Mouse (Mus musculus) liver, embryonic 16.5 days (tissue): ENCODE measurements around the gene Doc2b. TPM values are rescaled to one million over a fixed set of nuclear protein-coding genes. Genes with fewer than 3 reads are reported as not detected.

ENCODE experiments used
- ATAC-seq: fragments of 200-750 bp; cut with Nextera tagmentation; 2 replicates; pipeline ENCODE4 v1.8.0; 2017; ENCODE audit warnings: low read depth, mild to moderate bottlenecking, moderate number of reproducible peaks, moderate library complexity
- H3K27ac ChIP-seq: fragments of 300-500 bp; sonication (generic); 2 replicates; pipeline ENCODE4 v1.5.1; 2014; ENCODE audit warnings: mild to moderate bottlenecking, low read length
- H3K27me3 ChIP-seq: fragments of 300-500 bp; sonication (generic); 2 replicates; pipeline ENCODE4 v1.6.1; 2014; ENCODE audit warnings: low read depth, low read length, mixed read lengths; ENCODE audit not compliant: control insufficient read depth, insufficient read depth
- H3K36me3 ChIP-seq: fragments of 300-500 bp; sonication (generic); 2 replicates; pipeline ENCODE4 v1.6.1; 2014; ENCODE audit warnings: mild to moderate bottlenecking; ENCODE audit not compliant: control insufficient read depth, insufficient read depth
- H3K4me1 ChIP-seq: fragments of 300-500 bp; sonication (generic); 2 replicates; pipeline ENCODE4 v1.6.1; 2014; ENCODE audit warnings: low read depth, low read length, mixed read lengths; ENCODE audit not compliant: control insufficient read depth
- H3K4me2 ChIP-seq: fragments of 300-500 bp; sonication (generic); 2 replicates; pipeline ENCODE4 v1.6.1; 2014; ENCODE audit warnings: low read depth, low read length, mixed read lengths
- H3K4me3 ChIP-seq: fragments of 300-500 bp; sonication (generic); 2 replicates; pipeline ENCODE4 v1.5.1; 2014; ENCODE audit warnings: low read depth, mild to moderate bottlenecking, low read length
- H3K9ac ChIP-seq: fragments of 300-500 bp; sonication (generic); 2 replicates; pipeline ENCODE4 v1.6.1; 2014; ENCODE audit warnings: low read depth, low read length
- H3K9me3 ChIP-seq: fragments of 300-500 bp; sonication (generic); replicated peaks from 2 replicates; pipeline ENCODE4 v1.6.1; 2016; ENCODE audit warnings: low read length; ENCODE audit not compliant: control insufficient read depth
- WGBS: fragments of 180-500 bp; shearing (Covaris S2); extraction: QIAGEN DNeasy Blood & Tissue Kit; methylation state at CpG from one replicate; pipeline ENCODE4 v1.1.7; 2014; ENCODE audit not compliant: insufficient replicate concordance; 5-methylcytosine and 5-hydroxymethylcytosine counted together
- polyA plus RNA-seq: library from polyadenylated mRNA; unstranded; fragments of >200 nt; fragmentation: Nextera tagmentation; extraction: Ambion mirVana; gene quantifications from 2 replicates; pipeline ENCODE4 v1.2.1, GENCODE M21; 2015

Gene Doc2b
- polyA plus RNA-seq, 1 experiment from 2014 or later = 0.04 TPM

DNA sequence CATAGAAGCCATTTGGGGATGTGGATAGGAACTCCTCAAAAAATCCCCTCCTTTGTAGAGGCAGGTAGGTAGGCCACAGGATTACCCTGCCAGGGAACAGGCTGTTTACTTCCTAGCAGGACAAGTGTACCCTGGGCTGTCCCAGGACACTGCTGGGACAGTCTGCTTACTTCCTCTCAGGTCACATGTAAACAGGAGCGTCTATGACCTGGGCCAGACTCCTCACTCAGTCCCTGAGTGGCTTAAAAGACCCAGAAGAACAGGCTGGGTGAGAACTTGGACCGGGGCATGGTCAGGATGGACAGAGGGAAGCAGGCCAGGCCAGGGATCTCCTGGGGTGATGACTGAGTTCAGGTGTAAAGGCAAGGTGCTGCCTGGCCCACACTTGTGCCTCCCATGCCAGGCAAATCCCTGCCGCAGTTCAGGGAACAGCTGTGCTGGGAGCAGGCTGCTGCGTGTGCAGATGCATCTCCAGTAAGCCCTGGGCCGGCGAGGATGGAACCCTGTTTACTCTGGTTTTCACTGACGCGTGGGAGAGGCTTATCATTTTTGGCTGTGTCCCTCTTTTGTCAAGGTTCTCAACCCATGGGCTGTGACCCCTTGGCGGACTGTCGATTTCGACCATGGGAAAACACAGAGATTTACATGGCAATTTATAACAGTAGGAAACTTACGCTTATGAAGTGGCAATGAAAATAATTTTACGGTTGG is 842 bp upstream of the Doc2b start:
- Histone ChIP-seq H3K9me3 (no peaks in the 10 kb centered on the region), H3K9ac (no peak overlapping the region), H3K4me2 (no peak overlapping the region), H3K4me1 (no peaks in the 10 kb centered on the region), H3K27ac (no peak overlapping the region), H3K4me3 (no peak overlapping the region), H3K36me3 (no peaks in the 10 kb centered on the region), H3K27me3 (peaks cover 50% of the 10 kb centered on the region)
- WGBS = 58% methylated on average over 13 of the region's 13 CpGs
- no peak for ATAC-seq

DNA sequence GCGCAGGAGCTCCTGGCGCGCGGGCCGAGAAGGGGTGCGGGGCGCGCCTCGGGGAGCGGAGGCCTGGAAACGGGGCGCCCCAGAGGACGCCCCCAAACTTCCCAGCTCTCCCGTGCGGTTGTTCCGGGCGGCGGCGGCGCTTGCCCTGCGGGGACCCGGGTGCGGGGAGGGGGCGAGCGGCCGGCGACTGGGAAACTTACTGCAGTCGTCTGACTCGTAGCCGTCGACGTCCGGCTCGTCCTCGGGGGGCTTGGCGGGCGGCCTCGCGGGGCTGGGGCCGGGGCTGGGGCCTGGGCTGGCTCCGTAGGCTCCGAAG is 570 bp downstream of the Doc2b start:
- WGBS = 1% methylated on average over 33 of the region's 42 CpGs
- H3K4me2 ChIP-seq = peak overlapping the region; percentile 47
- ATAC-seq = no peak
- H3K36me3 ChIP-seq = no peaks in the 10 kb centered on the region
- H3K9me3 ChIP-seq = no peaks in the 10 kb centered on the region
- H3K4me1 ChIP-seq = no peaks in the 10 kb centered on the region
- peak overlapping the region; percentile 40 for H3K4me3 ChIP-seq
- H3K9ac ChIP-seq = no peak overlapping the region
- H3K27me3 ChIP-seq = peaks cover 50% of the 10 kb centered on the region
- no peak overlapping the region for H3K27ac ChIP-seq

DNA sequence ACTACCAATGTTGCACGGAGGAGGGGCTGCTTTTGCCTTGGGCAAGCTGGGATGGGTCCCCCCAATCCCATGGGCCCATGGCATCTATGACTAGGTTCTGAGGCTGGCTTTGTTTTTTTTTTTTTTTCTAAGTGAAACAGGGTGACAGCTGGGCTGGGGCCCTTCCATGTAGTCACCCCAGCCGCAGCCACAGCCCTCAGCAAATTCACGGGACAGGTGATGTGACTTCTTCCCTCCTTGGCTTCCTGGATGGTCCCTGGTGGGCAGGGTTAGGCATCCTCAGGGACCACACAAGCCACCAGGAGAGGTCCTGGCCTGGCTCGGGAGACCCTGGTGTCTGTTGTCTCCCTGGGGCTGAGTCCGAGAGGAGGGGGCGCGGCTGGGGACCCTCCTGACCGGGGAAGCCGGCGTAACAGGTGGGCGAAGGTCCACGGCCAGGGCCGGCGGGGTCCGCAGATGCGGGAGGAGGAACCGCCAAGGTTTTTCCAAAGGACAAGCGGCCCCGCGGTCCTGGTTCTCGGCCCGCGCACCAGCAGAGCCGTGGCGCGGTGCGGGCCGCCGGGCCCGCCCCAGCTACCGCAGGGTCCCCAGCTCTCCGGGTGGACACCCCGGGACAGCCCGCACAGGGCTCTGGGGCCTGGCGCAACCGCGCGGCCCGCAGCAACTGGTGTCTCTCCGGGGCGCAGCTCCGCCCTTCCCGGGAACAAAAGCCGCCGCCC is 1.1 kb downstream of the Doc2b start:
- Histone ChIP-seq H3K27me3 (peaks cover 50% of the 10 kb centered on the region), H3K9me3 (no peaks in the 10 kb centered on the region), H3K4me3 (peak overlapping the region; percentile 40), H3K9ac (no peak overlapping the region), H3K36me3 (no peaks in the 10 kb centered on the region), H3K4me2 (peak overlapping the region; percentile 47), H3K4me1 (no peaks in the 10 kb centered on the region), H3K27ac (no peak overlapping the region)
- no peak for ATAC-seq
- 6% methylated on average over 41 of the region's 45 CpGs for WGBS

DNA sequence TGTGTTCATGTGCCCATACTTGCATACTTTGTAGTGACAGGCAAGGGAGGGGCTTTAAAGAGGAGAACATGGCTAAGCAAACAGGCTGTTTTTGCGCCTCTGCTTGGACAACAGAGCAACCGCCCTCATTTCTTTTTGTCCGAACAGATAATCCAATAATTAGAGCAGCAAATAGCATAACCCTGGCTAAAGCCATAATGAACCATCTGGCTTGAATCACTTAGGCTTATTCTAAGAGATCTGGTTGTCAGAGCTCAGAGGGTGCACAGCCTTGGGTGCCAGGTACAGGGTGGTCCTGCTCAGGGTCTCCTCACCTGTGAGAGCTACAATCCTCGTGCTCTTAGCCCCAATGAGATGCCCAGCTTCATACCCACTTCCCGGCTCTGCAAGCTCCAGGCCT is 2.5 kb downstream of the Doc2b start:
- Histone ChIP-seq H3K36me3 (no peaks in the 10 kb centered on the region), H3K27me3 (peaks cover 50% of the 10 kb centered on the region), H3K27ac (no peak overlapping the region), H3K9ac (no peak overlapping the region), H3K4me2 (no peak overlapping the region), H3K4me1 (no peaks in the 10 kb centered on the region), H3K4me3 (no peak overlapping the region), H3K9me3 (no peaks in the 10 kb centered on the region)
- 55% methylated on average over 5 of the region's 5 CpGs for WGBS
- no peak for ATAC-seq

DNA sequence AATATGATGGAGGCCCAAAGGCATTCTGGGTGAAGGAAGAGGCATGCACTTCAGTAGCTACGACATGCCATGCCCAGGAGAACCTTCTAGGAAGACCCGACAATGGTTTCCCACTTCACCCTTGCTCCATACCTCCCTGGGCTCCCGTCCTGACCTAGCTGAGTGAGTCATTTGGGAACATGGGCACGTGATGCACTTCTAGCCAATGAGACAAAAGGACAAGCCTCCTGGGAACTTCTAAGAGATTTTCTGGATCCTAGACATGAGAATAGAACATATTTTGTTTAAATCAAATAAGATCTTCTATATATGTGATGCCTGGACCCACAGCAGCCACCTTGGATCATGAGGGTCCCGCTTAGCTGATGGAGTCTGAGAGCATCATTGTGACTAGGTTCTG is 3.3 kb downstream of the Doc2b start:
- Histone ChIP-seq H3K9me3 (no peaks in the 10 kb centered on the region), H3K4me1 (no peaks in the 10 kb centered on the region), H3K9ac (no peak overlapping the region), H3K4me2 (no peak overlapping the region), H3K4me3 (no peak overlapping the region), H3K27ac (no peak overlapping the region), H3K27me3 (peaks cover 43% of the 10 kb centered on the region), H3K36me3 (no peaks in the 10 kb centered on the region)
- ATAC-seq = no peak
- 42% methylated on average over 5 of the region's 5 CpGs for WGBS

DNA sequence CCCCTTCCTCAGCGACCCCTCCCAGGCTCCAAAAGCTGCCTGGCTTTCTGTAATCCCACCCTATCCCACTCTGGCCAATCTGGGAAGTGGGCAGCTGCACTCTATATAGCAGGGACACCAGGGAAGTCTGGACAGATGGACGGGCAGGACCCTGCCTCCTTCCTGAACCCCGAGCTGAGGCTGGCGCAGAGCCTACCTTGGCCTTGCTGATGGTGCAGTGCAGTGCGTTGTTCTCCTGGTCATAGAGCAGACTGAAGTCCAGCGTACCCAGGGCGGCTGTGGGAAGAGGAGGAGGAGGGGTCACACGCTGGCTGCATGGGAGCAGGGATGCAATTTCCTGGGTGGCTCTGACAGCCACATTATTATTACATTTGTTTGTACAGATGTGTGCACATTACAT is 10.0 kb downstream of the Doc2b start:
- Histone ChIP-seq H3K9me3 (no peaks in the 10 kb centered on the region), H3K4me1 (no peaks in the 10 kb centered on the region), H3K9ac (no peak overlapping the region), H3K27ac (no peak overlapping the region), H3K4me3 (no peak overlapping the region), H3K4me2 (no peak overlapping the region), H3K27me3 (no peaks in the 10 kb centered on the region), H3K36me3 (no peaks in the 10 kb centered on the region)
- WGBS = 51% methylated on average over 8 of the region's 8 CpGs
- no peak for ATAC-seq

DNA sequence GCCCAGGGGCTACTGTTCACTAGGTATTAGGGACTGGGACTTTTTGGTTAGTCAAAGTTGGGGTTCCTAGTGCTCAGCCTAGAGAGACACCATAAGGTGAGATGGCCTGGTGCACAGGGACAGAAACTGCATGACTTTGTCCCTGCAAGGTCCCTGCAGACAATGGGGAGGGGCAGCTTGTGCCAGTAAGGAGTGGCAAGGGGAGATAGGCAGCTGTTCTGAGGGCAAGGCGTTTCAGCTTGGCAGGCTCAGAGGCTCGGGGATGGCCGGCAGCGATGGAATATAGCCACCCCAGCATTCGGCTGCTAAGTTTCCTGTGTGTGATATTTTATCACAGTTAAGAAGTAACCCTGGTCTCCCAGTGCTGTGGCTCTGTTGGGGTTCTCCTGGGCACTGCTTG is 12.1 kb downstream of the Doc2b start:
- Histone ChIP-seq H3K9ac (no peak overlapping the region), H3K4me2 (no peak overlapping the region), H3K27me3 (no peaks in the 10 kb centered on the region), H3K4me1 (no peaks in the 10 kb centered on the region), H3K9me3 (no peaks in the 10 kb centered on the region), H3K27ac (no peak overlapping the region), H3K36me3 (no peaks in the 10 kb centered on the region), H3K4me3 (no peak overlapping the region)
- no peak for ATAC-seq
- 48% methylated on average over 5 of the region's 5 CpGs for WGBS

DNA sequence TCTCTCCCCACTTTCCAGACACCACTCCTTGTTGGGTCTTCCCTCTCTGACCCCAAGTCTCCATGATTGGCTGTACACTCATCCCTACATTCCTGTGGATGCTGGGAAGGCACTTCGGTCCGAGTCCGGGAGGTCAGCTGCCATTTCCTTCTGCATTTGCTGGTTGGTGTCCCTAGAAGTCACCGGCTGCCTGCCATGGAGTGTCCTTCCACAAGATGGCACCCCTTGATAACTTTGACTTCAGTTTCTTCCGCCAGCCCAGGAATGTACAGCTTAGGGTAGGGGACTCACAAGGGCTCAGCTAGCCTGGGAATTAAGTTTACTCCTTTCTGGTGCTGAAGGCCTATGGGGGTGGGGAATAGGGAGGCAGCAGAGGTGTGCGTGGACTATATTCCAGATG is 13.9 kb downstream of the Doc2b start:
- no peak overlapping the region for H3K4me2 ChIP-seq
- H3K36me3 ChIP-seq = no peaks in the 10 kb centered on the region
- no peaks in the 10 kb centered on the region for H3K27me3 ChIP-seq
- H3K4me3 ChIP-seq = no peak overlapping the region
- H3K27ac ChIP-seq = no peak overlapping the region
- H3K9ac ChIP-seq = no peak overlapping the region
- H3K4me1 ChIP-seq = no peaks in the 10 kb centered on the region
- 19% methylated on average over 6 of the region's 6 CpGs for WGBS
- peak; percentile 21; the same call in 1 of the 2 replicates for ATAC-seq
- no peaks in the 10 kb centered on the region for H3K9me3 ChIP-seq

DNA sequence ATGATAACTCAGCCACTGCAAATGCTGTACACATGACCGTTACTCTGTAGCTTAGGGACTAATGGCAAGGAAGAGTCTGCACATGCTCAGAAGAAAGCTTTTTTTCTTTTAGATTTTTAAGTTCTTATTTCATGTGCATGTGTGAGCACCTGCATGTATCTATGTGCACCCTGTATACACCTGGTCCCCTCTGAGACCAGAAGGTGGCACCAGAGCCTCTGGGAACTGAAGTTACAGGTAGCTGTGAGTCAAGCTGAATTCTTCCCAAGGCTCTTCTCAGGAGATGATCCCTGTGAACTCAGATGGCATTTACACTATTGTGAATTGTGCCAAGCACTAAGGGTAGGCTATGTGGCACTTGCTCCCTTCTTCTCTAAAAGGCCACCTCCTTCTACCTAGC is 19.9 kb downstream of the Doc2b start:
- WGBS = 54% methylated on average over 1 of the region's 1 CpGs

More for the DNA sequence above, 19.9 kb downstream of the Doc2b start:
- H3K9me3 ChIP-seq = no peaks in the 10 kb centered on the region
- H3K27me3 ChIP-seq = no peaks in the 10 kb centered on the region
- H3K4me3 ChIP-seq = no peak overlapping the region
- H3K9ac ChIP-seq = no peak overlapping the region
- no peaks in the 10 kb centered on the region for H3K4me1 ChIP-seq
- H3K36me3 ChIP-seq = no peaks in the 10 kb centered on the region
- H3K27ac ChIP-seq = no peak overlapping the region
- ATAC-seq = no peak
- no peak overlapping the region for H3K4me2 ChIP-seq
